Mouse (Mus musculus) midbrain, embryonic 15.5 days (tissue): ENCODE results near the gene Hoxb13. TPM values are rescaled to one million over a fixed set of nuclear protein-coding genes. Genes with fewer than 3 reads are reported as not detected.

ENCODE experiments used
- ATAC-seq: fragments of 200-750 bp; cut with Nextera tagmentation; replicated peaks from 2 replicates; pipeline ENCODE4 v1.8.0; 2017; ENCODE audit warnings: moderate TSS enrichment
- H3K27ac ChIP-seq: fragments of 300-500 bp; sonication (generic); 2 replicates; pipeline ENCODE4 v1.5.1; 2015; ENCODE audit warnings: mild to moderate bottlenecking, inconsistent platforms
- H3K27me3 ChIP-seq: fragments of 300-500 bp; sonication (generic); replicated peaks from 2 replicates; pipeline ENCODE4 v1.6.1; 2015; ENCODE audit warnings: inconsistent platforms
- H3K36me3 ChIP-seq: fragments of 300-500 bp; sonication (generic); replicated peaks from 2 replicates; pipeline ENCODE4 v1.6.1; 2015; ENCODE audit warnings: inconsistent platforms
- H3K4me1 ChIP-seq: fragments of 300-500 bp; sonication (generic); 2 replicates; pipeline ENCODE4 v1.6.1; 2015; ENCODE audit warnings: inconsistent platforms
- H3K4me2 ChIP-seq: fragments of 300-500 bp; sonication (generic); 2 replicates; pipeline ENCODE4 v1.6.1; 2015; ENCODE audit warnings: inconsistent platforms, mild to moderate bottlenecking, moderate library complexity
- H3K4me3 ChIP-seq: fragments of 300-500 bp; sonication (generic); 2 replicates; pipeline ENCODE4 v1.5.1; 2015; ENCODE audit warnings: mild to moderate bottlenecking, inconsistent platforms
- H3K9ac ChIP-seq: fragments of 300-500 bp; sonication (generic); 2 replicates; pipeline ENCODE4 v1.6.1; 2015; ENCODE audit warnings: mild to moderate bottlenecking, inconsistent platforms
- H3K9me3 ChIP-seq: fragments of 300-500 bp; sonication (generic); 2 replicates; pipeline ENCODE4 v1.6.1; 2016; ENCODE audit warnings: inconsistent platforms
- WGBS: fragments of 180-500 bp; shearing (Covaris S2); methylation state at CpG from one replicate; pipeline ENCODE4 v1.1.7; 2015; ENCODE audit warnings: mixed read lengths; 5-methylcytosine and 5-hydroxymethylcytosine counted together
- polyA plus RNA-seq: library from polyadenylated mRNA; unstranded; fragments of >200 nt; fragmentation: Nextera tagmentation; extraction: Ambion mirVana; gene quantifications from 2 replicates; pipeline ENCODE4 v1.2.1, GENCODE M21; 2015

Hoxb13 gene
- polyA plus RNA-seq, 1 experiment from 2014 or later, result not detected

- Histone ChIP-seq H3K27me3 (peaks cover 10% of the 10 kb centered on the region; the same call in 1 of the 2 replicates), H3K27ac (no peak overlapping the region), H3K4me3 (no peak overlapping the region), H3K4me2 (no peak overlapping the region), H3K9ac (no peak overlapping the region), H3K9me3 (no peaks in the 10 kb centered on the region), H3K36me3 (no peaks in the 10 kb centered on the region), H3K4me1 (no peaks in the 10 kb centered on the region)
- no peak for ATAC-seq
- WGBS, result 35% methylated on average over 2 of the region's 2 CpGs
These were observed 29.7 kb downstream of the Hoxb13 start for GRCm38 (mm10) chr11:96223813-96224212.

- no peak overlapping the region for H3K27ac ChIP-seq
- H3K9me3 ChIP-seq, result no peaks in the 10 kb centered on the region
- H3K27me3 ChIP-seq, result peaks cover 13% of the 10 kb centered on the region; the same call in 1 of the 2 replicates
- H3K4me1 ChIP-seq, result no peaks in the 10 kb centered on the region
- no peaks in the 10 kb centered on the region for H3K36me3 ChIP-seq
- WGBS, result 80% methylated on average over 9 of the region's 9 CpGs
- no peak for ATAC-seq
- no peak overlapping the region for H3K4me3 ChIP-seq
- H3K9ac ChIP-seq, result no peak overlapping the region
- no peak overlapping the region for H3K4me2 ChIP-seq
These were observed 33.6 kb downstream of the Hoxb13 start for GRCm38 (mm10) chr11:96227676-96228075.

- H3K4me1 ChIP-seq, result no peaks in the 10 kb centered on the region
- 3% methylated on average over 12 of the region's 12 CpGs for WGBS
- H3K27ac ChIP-seq, result no peak overlapping the region
- no peaks in the 10 kb centered on the region for H3K36me3 ChIP-seq
- peaks cover 56% of the 10 kb centered on the region for H3K27me3 ChIP-seq
- no peak overlapping the region for H3K9ac ChIP-seq
- ATAC-seq, result no peak
- no peaks in the 10 kb centered on the region for H3K9me3 ChIP-seq
- H3K4me2 ChIP-seq, result no peak overlapping the region
- no peak overlapping the region for H3K4me3 ChIP-seq
These were observed 40.8 kb downstream of the Hoxb13 start for GRCm38 (mm10) chr11:96234906-96235305.

- no peaks in the 10 kb centered on the region for H3K9me3 ChIP-seq
- peaks cover 43% of the 10 kb centered on the region for H3K27me3 ChIP-seq
- H3K4me2 ChIP-seq, result no peak overlapping the region
- ATAC-seq, result no peak
- H3K9ac ChIP-seq, result no peak overlapping the region
- H3K27ac ChIP-seq, result no peak overlapping the region
- H3K36me3 ChIP-seq, result no peaks in the 10 kb centered on the region
- no peaks in the 10 kb centered on the region for H3K4me1 ChIP-seq
- 2% methylated on average over 7 of the region's 7 CpGs for WGBS
- no peak overlapping the region for H3K4me3 ChIP-seq
These were observed 46.1 kb downstream of the Hoxb13 start for GRCm38 (mm10) chr11:96240211-96240610.

Other genes starting within 250 kb of the Hoxb13 start
- gene Igf2bp1, start 188.4 kb upstream of the Hoxb13 start, polyA plus RNA-seq, result 14.6 and 15.7 TPM in 2 replicates
- gene Gip, start 169.8 kb upstream of the Hoxb13 start, polyA plus RNA-seq, result not detected in 2 replicates
- 137 TPM in 2 replicates for gene Snf8, start 159.4 kb upstream of the Hoxb13 start, polyA plus RNA-seq
- 41.4 and 44.0 TPM in 2 replicates for gene Ube2z, start 128.9 kb upstream of the Hoxb13 start, polyA plus RNA-seq
- gene Atp5g1, start 118.6 kb upstream of the Hoxb13 start, polyA plus RNA-seq, result 546 and 607 TPM in 2 replicates
- not detected in 2 replicates for gene Calcoco2, start 82.4 kb upstream of the Hoxb13 start, polyA plus RNA-seq
- gene Ttll6, start 60.5 kb upstream of the Hoxb13 start, polyA plus RNA-seq, result 0.14 and 0.26 TPM in 2 replicates
- not detected in 2 replicates for gene Hoxb9, start 77.1 kb downstream of the Hoxb13 start, polyA plus RNA-seq
- gene Hoxb8, start 87.6 kb downstream of the Hoxb13 start, polyA plus RNA-seq, result not detected in 2 replicates
- gene Hoxb7, start 92.3 kb downstream of the Hoxb13 start, polyA plus RNA-seq, result not detected in 2 replicates
- gene Hoxb6, start 98.2 kb downstream of the Hoxb13 start, polyA plus RNA-seq, result 0.13 and 0.34 TPM in 2 replicates
- 0.09 and 0.70 TPM in 2 replicates for gene Hoxb5, start 109.0 kb downstream of the Hoxb13 start, polyA plus RNA-seq
- not detected in 2 replicates for gene Hoxb4, start 124.0 kb downstream of the Hoxb13 start, polyA plus RNA-seq
- 0.15 TPM in 1 of 2 replicates, not detected in the other for gene Hoxb3, start 129.0 kb downstream of the Hoxb13 start, polyA plus RNA-seq
- gene Hoxb2, start 156.2 kb downstream of the Hoxb13 start, polyA plus RNA-seq, result 0.17 and 0.32 TPM in 2 replicates
- gene Hoxb1, start 171.4 kb downstream of the Hoxb13 start, polyA plus RNA-seq, result not detected in 2 replicates